Mouse (Mus musculus): ENCODE measurements around the gene Ccdc30. TPM values are rescaled to one million over a fixed set of nuclear protein-coding genes. Genes with fewer than 3 reads are reported as not detected.
"Not testable (repeated sequence)": the region's sequence is repeated elsewhere in the genome, so short reads cannot be mapped to it uniquely, and the experiment has no call there.

The Ccdc30 gene
- polyA plus RNA-seq, 1 experiment from 2014 or later: 3.6 TPM

DNA sequence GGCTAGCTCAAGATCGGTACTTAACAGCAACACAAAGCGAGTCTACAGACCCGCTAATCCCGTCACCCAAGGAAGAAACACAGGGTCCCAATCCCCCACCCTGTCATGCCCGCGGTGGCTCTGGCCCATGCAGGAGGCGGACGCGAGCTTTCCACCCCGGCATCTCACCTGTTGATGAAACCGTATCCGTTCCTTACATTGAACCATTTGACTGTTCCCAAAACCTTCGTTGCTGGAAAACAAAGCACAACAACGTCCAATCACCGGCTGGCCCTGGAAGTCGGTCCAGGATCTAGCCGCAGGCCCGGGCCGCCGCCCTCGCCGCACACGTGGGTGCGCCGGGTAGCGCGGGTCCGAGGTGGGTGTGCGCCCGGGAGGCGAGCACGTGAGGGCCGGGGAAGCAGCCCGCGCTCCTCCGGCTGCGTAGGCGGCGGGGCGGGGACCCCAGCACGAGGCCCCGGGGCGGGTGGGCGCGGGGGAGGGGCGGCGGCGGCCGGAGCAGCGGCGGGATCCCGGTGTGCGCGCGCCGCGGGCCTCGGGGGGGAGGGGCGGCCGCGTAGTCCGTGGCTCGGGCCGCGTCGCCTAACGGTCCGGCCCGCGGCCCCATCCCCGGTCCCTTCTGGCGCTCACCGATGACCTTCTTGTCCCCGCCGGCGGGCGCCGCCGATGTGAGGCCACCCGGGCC lies 121.6 kb downstream of the Ccdc30 start:
- peaks cover 21% of the 10 kb centered on the region for H3K36me3 ChIP-seq
- no peaks in the 10 kb centered on the region for H3K9me3 ChIP-seq
- H3K4me1 ChIP-seq: peaks cover 12% of the 10 kb centered on the region
- under 1% methylated on average over 74 of the region's 80 CpGs for whole genome bisulfite sequencing
- no peaks in the 10 kb centered on the region for H3K27me3 ChIP-seq (ENCODE audit: insufficient read depth, poor library complexity, severe bottlenecking)
- peak overlapping the region; percentile 96 for H3K4me3 ChIP-seq
- H3K27ac ChIP-seq: peak overlapping the region; percentile 99
- DNase-seq (ENCODE audit: low spot score): peak; percentile 82

DNA sequence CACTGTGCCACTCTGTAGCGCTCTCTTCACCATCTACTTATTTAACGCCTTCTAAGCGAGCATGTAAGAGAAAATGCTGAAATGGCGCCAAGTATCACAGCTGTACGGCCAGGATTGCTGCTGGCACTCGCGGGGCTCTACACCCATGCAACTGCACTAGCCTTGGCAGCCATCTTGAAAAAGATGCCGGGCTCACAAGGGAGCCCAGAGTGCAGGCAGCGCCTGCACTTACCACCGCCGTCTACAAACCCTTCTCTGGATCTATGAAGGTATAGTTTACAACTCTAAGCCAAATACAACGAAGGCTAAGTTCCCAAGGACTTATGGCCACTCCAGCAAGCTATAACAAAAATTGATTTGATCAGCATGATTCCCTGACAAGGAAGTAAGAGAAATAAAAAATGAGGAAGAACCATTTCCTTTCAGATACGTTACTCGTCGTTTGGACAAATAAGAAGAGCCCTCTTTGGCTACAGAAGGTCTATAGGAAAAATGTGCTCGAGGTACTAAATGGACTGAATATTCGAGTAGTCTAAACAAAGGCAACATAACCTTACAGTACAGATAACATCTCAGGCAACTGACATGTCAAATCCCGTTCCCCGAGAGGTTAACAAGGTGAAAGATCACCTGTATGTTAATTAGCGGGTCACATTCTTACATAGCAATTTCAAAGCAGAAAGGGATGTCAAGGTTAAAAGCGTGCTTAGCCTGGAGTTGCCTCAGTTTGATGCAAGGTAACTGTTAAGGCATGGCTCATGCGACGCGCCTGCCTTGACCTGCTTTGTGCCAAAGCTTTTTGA lies 122.3 kb downstream of the Ccdc30 start:
- Histone ChIP-seq H3K36me3 (peaks cover 22% of the 10 kb centered on the region), H3K4me1 (peaks cover 12% of the 10 kb centered on the region), H3K27me3 (ENCODE audit: insufficient read depth, poor library complexity, severe bottlenecking) (no peaks in the 10 kb centered on the region), H3K9me3 (no peaks in the 10 kb centered on the region), H3K27ac (peak overlapping the region; percentile 99), H3K4me3 (peak overlapping the region; percentile 96)
- no peak for DNase-seq (ENCODE audit: low spot score)
- 2% methylated on average over 24 of the region's 24 CpGs for WGBS

GRCm38 (mm10) chr4:119291921-119292320 lies 123.4 kb downstream of the Ccdc30 start:
- DNase-seq (ENCODE audit: low spot score): no peak
- WGBS: 91% methylated on average over 1 of the region's 1 CpGs
- Histone ChIP-seq H3K4me1 (peaks cover 16% of the 10 kb centered on the region), H3K36me3 (peaks cover 23% of the 10 kb centered on the region), H3K27ac (no peak overlapping the region), H3K9me3 (no peaks in the 10 kb centered on the region), H3K4me3 (peak overlapping the region; percentile 96), H3K27me3 (ENCODE audit: insufficient read depth, poor library complexity, severe bottlenecking) (no peaks in the 10 kb centered on the region)

GRCm38 (mm10) chr4:119285336-119285735 lies 130.0 kb downstream of the Ccdc30 start:
- H3K4me3 ChIP-seq: no peak overlapping the region
- DNase-seq (ENCODE audit: low spot score): no peak
- H3K27ac ChIP-seq: no peak overlapping the region
- peaks cover 69% of the 10 kb centered on the region for H3K36me3 ChIP-seq
- H3K27me3 ChIP-seq (ENCODE audit: insufficient read depth, poor library complexity, severe bottlenecking): no peaks in the 10 kb centered on the region
- WGBS: 70% methylated on average over 2 of the region's 2 CpGs
- H3K9me3 ChIP-seq: no peaks in the 10 kb centered on the region
- H3K4me1 ChIP-seq: peaks cover 6% of the 10 kb centered on the region

GRCm38 (mm10) chr4:119284861-119285260 lies 130.5 kb downstream of the Ccdc30 start:
- no peak overlapping the region for H3K27ac ChIP-seq
- no peak for DNase-seq (ENCODE audit: low spot score)
- H3K4me1 ChIP-seq: peaks cover 4% of the 10 kb centered on the region
- H3K9me3 ChIP-seq: no peaks in the 10 kb centered on the region
- WGBS: 85% methylated on average over 1 of the region's 1 CpGs
- no peaks in the 10 kb centered on the region for H3K27me3 ChIP-seq (ENCODE audit: insufficient read depth, poor library complexity, severe bottlenecking)
- H3K4me3 ChIP-seq: no peak overlapping the region
- peaks cover 71% of the 10 kb centered on the region for H3K36me3 ChIP-seq

DNA sequence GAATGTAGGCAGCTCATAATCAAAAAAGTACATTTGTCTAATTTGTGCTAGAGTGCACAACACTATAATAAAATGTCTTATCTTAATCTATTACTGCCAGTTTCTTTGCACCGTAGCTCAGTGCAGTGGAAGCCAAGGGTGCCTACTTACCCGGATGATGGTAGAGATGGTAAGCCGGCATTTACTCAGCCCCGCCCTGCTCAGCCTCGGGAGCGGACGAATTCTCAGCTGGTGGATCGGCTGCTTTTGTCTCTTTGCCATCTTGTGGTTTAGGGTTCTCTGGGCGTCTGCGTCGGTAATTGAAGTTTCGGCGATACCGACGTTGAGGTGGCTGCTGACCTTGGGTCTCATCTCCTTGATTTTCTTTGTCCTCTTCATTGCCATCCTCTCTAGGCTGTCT lies 136.5 kb downstream of the Ccdc30 start:
- H3K36me3 ChIP-seq: peaks cover 94% of the 10 kb centered on the region
- 91% methylated on average over 15 of the region's 15 CpGs for WGBS
- not testable (repeated sequence) for H3K27me3 ChIP-seq (ENCODE audit: insufficient read depth, poor library complexity, severe bottlenecking)

GRCm38 (mm10) chr4:119275726-119276125 lies 139.6 kb downstream of the Ccdc30 start:
- Histone ChIP-seq H3K9me3 (no peaks in the 10 kb centered on the region), H3K36me3 (peaks cover 94% of the 10 kb centered on the region), H3K4me1 (no peaks in the 10 kb centered on the region; the same call in 1 of the 2 replicates), H3K27me3 (ENCODE audit: insufficient read depth, poor library complexity, severe bottlenecking) (no peaks in the 10 kb centered on the region), H3K4me3 (no peak overlapping the region), H3K27ac (no peak overlapping the region)
- DNase-seq (ENCODE audit: low spot score): no peak
- 51% methylated on average over 2 of the region's 2 CpGs for WGBS

More for the DNA sequence above, 136.5 kb downstream of the Ccdc30 start:
- DNase-seq (ENCODE audit: low spot score); H3K4me3 ChIP-seq; H3K4me1 ChIP-seq; H3K9me3 ChIP-seq; H3K27ac ChIP-seq: not testable (repeated sequence)

GRCm38 (mm10) chr4:119275226-119275625 lies 140.1 kb downstream of the Ccdc30 start:
- Histone ChIP-seq H3K27ac (no peak overlapping the region), H3K27me3 (ENCODE audit: insufficient read depth, poor library complexity, severe bottlenecking) (no peaks in the 10 kb centered on the region), H3K36me3 (peaks cover 95% of the 10 kb centered on the region), H3K4me3 (no peak overlapping the region), H3K4me1 (no peaks in the 10 kb centered on the region; the same call in 1 of the 2 replicates), H3K9me3 (no peaks in the 10 kb centered on the region)
- WGBS: 62% methylated on average over 2 of the region's 2 CpGs
- DNase-seq (ENCODE audit: low spot score): no peak

DNA sequence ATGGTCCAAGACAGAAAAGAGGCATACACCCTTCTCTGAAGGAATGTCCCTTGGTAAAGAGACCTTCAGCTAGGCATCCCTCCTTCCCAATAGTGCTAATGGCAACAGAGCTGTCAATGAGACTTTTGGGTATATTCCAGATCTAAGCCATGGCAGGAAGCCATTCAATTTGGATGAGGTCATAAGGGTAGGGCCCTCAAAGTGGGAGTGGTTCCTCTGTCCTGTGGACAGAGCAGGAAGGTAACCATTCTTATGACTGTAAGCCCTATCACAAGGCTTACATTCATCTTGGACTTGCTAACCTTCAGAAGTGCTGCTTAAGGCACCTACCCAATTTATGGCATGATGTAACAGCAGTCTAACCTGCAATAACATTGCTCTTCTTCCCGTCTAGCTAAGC lies 140.7 kb downstream of the Ccdc30 start:
- Histone ChIP-seq H3K27ac (no peak overlapping the region), H3K36me3 (peaks cover 96% of the 10 kb centered on the region), H3K4me1 (no peaks in the 10 kb centered on the region; the same call in 1 of the 2 replicates), H3K9me3 (no peaks in the 10 kb centered on the region), H3K4me3 (no peak overlapping the region), H3K27me3 (ENCODE audit: insufficient read depth, poor library complexity, severe bottlenecking) (no peaks in the 10 kb centered on the region)
- DNase-seq (ENCODE audit: low spot score): no peak
- WGBS: 79% methylated on average over 1 of the region's 1 CpGs

Other genes with a start within 250 kb of the Ccdc30 start
- gene Zfp691, start 241.3 kb downstream of the Ccdc30 start, polyA plus RNA-seq (2016; fragmentation: Nextera tagmentation; extraction: Ambion mirVana): 8.1 and 10.0 TPM in 2 replicates
- 26.6 and 31.9 TPM in 2 replicates for gene Ermap, start 225.5 kb downstream of the Ccdc30 start, polyA plus RNA-seq (2016; fragmentation: Nextera tagmentation; extraction: Ambion mirVana)
- gene Svbp, start 220.2 kb downstream of the Ccdc30 start, polyA plus RNA-seq (2016; fragmentation: Nextera tagmentation; extraction: Ambion mirVana): 126 and 154 TPM in 2 replicates
- gene Tmem269, start 197.3 kb downstream of the Ccdc30 start, polyA plus RNA-seq (2016; fragmentation: Nextera tagmentation; extraction: Ambion mirVana): not detected in 2 replicates
- gene AU022252, start 182.8 kb downstream of the Ccdc30 start, polyA plus RNA-seq (2016; fragmentation: Nextera tagmentation; extraction: Ambion mirVana): 35.8 and 44.0 TPM in 2 replicates
- 29.1 and 29.6 TPM in 2 replicates for gene P3h1, start 182.6 kb downstream of the Ccdc30 start, polyA plus RNA-seq (2016; fragmentation: Nextera tagmentation; extraction: Ambion mirVana)
- 0.16 TPM in 1 of 2 replicates, not detected in the other for gene Cldn19, start 160.1 kb downstream of the Ccdc30 start, polyA plus RNA-seq (2016; fragmentation: Nextera tagmentation; extraction: Ambion mirVana)
- gene Ybx1, start 120.9 kb downstream of the Ccdc30 start, polyA plus RNA-seq (2016; fragmentation: Nextera tagmentation; extraction: Ambion mirVana): 712 and 1,091 TPM in 2 replicates
- 70.6 and 98.8 TPM in 2 replicates for gene Ppih, start 95.0 kb downstream of the Ccdc30 start, polyA plus RNA-seq (2016; fragmentation: Nextera tagmentation; extraction: Ambion mirVana)
- 30.4 and 33.5 TPM in 2 replicates for gene Ppcs, start 6.9 kb upstream of the Ccdc30 start, polyA plus RNA-seq (2016; fragmentation: Nextera tagmentation; extraction: Ambion mirVana)
- 0.15 and 0.34 TPM in 2 replicates for gene Zmynd12, start 7.3 kb upstream of the Ccdc30 start, polyA plus RNA-seq (2016; fragmentation: Nextera tagmentation; extraction: Ambion mirVana)
- gene Rimkla, start 77.1 kb upstream of the Ccdc30 start, polyA plus RNA-seq (2016; fragmentation: Nextera tagmentation; extraction: Ambion mirVana): 4.4 and 8.2 TPM in 2 replicates
- 22.0 and 28.4 TPM in 2 replicates for gene Foxj3, start 121.5 kb upstream of the Ccdc30 start, polyA plus RNA-seq (2016; fragmentation: Nextera tagmentation; extraction: Ambion mirVana)
- 3.2 and 4.6 TPM in 2 replicates for gene Frg2f1, start 124.0 kb upstream of the Ccdc30 start, polyA plus RNA-seq (2016; fragmentation: Nextera tagmentation; extraction: Ambion mirVana)
- gene Guca2a, start 222.2 kb upstream of the Ccdc30 start, polyA plus RNA-seq (2016; fragmentation: Nextera tagmentation; extraction: Ambion mirVana): 0.26 TPM in 1 of 2 replicates, not detected in the other
- gene Guca2b, start 243.4 kb upstream of the Ccdc30 start, polyA plus RNA-seq (2016; fragmentation: Nextera tagmentation; extraction: Ambion mirVana): not detected in 2 replicates

All from heart, embryonic 10.5 days (tissue).